Mouse (Mus musculus): ENCODE results near the gene P2ry13.
A peak's percentile ranks its signal among the peaks of the same experiment; 100 is the strongest.

Gene P2ry13

GRCm38 (mm10) chr3:59210727-59211126 lies at the start of gene P2ry13:
Gene P2ry13, minus strand, starts transcription at chr3:59210882.
- DNase-seq (ENCODE audit: low spot score), result no peak

- DNase-seq (ENCODE audit: low spot score), result no peak
Measured at GRCm38 (mm10) chr3:59257740-59258664, 47.3 kb upstream of the P2ry13 start.

DNA sequence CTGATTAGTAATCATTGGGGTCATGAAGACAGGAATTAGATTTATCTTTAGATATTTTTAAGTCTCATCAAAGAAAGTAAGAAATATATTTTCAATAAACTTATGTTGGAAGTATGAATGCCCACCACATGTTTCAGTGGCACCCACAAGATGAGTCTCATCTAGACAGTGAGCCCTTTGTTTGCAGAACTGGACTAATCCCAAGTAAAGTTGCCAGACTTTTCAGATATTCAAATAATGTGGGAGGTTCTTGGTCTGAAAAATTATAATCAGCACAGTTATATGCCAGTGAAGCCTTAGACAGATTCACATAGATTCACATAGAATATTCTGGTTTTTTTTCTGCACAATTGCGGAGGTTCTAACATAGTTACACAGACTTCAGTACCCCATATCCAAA lies 39.8 kb upstream of the P2ry13 start:
- DNase-seq (ENCODE audit: low spot score), result no peak

- DNase-seq (ENCODE audit: low spot score), result no peak
Measured at GRCm38 (mm10) chr3:59248031-59248430, 37.3 kb upstream of the P2ry13 start.

- no peak for DNase-seq (ENCODE audit: low spot score)
Measured at GRCm38 (mm10) chr3:59243384-59243783, 32.7 kb upstream of the P2ry13 start.

- no peak for DNase-seq (ENCODE audit: low spot score)
Measured at GRCm38 (mm10) chr3:59234878-59235277, 24.2 kb upstream of the P2ry13 start.

DNA sequence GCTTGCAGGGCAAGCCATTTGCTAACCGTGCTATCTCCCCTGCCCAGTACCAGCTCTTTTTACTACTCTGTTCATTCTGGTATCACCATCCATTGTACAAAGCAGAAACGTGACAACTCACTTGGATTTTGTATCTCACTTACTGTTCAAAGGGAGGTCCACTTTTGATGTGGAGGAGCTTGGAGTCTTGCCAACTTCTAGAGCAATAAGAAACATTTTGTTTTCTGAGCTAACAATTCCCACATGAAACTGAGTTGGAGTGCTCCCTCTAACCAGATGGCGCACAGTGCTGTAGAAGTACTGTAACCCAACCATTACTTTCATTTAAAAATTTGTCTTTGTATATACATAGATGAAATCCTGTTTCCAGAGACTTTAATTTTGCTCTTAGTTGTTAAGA lies 20.2 kb upstream of the P2ry13 start:
- no peak for DNase-seq (ENCODE audit: low spot score)

DNA sequence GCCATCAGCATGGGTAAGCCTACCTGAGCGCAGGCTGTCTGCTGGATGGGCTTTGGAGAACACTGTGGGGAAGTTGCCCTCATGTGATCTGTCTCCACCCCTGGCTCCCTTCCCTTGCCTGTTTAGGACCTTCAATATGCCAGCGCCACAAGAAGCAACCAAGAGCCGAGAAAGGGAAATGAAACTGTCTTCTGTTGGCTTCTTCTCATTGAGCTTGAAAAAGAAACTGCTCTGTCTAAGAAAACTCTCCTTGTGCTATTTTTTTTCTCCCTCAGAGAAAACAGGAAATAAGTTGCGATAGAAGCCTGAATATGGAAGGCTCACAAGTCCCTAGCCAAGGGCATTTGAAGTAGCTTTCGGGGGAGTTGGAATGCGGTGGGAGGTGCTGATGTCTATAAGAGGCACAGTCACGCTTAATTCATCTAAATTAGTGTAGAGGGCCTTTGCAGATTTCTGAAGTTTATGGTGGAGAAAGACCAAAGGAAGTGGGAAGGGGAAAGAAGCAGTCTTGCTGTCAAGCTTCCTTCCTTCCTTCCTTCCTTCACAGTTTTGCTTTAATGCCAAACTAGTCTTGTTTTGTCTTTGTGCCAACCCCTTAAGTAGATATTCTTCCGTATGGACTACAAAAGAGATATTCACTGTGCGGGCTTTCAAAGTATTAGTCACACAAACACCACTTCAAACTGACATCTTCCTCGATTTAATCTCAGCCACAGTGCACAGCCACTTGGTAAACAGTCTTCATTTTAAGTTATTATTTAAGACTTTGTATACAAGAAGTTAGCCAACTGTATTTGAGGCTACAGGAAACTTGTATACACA lies 18.3 kb upstream of the P2ry13 start:
- DNase-seq (ENCODE audit: low spot score), result no peak

- DNase-seq (ENCODE audit: low spot score), result no peak
Measured at GRCm38 (mm10) chr3:59227696-59228095, 17.0 kb upstream of the P2ry13 start.

DNA sequence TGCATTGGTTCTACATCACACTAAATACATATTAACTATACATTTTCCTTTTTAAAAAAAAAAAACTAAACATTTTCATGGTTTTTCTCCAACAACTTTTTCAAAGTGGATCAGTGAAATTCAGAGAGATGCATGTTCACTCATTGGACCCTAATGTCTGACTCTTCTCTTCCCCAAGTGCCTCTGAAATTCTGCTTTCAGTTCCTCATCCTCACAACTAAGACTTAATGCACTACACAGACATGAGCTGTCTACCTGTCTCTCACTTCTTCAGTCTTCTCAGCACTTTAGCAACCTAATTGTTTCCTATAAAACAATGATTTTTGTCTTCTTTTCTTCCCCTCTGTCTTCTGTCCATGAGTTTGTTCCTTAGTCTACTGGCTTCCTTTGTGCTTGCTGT lies 14.7 kb upstream of the P2ry13 start:
- DNase-seq (ENCODE audit: low spot score), result no peak

DNA sequence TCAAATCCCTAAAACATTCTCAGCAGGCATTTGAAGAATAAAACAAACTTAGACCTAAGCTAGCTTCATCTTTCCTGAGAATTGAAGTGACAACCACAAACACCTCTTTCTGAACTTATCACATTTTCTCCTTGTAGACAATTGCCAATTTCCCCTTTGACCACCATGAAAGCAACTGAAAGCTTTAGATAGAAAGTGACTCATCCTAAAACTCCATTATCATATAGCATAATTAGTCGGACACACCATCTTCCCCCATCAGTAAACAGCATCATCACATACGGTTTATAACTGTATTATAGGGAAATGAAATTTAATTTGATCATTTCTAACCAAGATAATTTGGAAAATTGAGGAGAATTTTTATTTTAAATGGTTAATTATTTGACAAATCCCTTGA lies 11.6 kb upstream of the P2ry13 start:
- DNase-seq (ENCODE audit: low spot score), result no peak

- no peak for DNase-seq (ENCODE audit: low spot score)
Measured at GRCm38 (mm10) chr3:59219326-59219725, 8.6 kb upstream of the P2ry13 start.

DNA sequence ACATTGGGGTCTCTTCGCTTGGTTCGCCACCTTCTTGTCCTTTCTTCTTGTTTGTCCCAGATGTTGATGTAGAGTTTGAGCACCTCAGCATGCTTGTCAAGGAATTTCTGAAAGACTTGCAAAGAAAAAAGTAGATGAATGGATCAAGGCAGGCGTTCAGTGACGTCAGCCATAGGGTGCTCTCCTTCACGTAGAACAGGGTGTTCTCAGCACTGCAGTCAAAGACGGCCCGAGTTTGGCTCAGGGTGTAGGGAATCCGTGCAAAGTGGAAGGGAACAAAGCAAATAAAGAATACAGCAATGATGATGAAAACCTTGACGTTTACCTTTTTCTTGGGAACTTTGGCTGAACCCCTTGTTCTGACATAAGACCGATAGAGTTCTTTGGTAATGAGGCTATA lies 6.5 kb upstream of the P2ry13 start:
- DNase-seq (ENCODE audit: low spot score), result no peak

GRCm38 (mm10) chr3:59212404-59212803 lies 1.7 kb upstream of the P2ry13 start:
- DNase-seq (ENCODE audit: low spot score), result no peak

DNA sequence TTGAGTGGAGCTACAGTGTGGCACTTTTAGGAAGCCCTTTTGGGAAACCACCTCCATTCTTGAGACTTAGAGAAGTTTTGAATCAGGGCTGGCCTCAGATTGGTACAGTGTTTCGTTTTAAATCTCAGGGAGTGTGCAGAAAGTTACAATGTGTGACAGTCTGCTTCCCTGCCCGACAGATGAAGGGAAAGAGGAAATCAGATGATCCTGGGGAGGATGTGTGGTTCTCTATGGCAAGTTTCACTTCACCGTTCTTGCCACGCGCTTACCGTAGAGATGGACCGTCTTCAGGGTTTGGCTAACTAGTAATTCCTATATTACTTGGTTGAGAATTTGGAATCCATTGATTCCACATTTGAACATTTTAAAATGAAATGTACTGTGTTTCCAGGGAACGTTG lies 1.1 kb upstream of the P2ry13 start:
- no peak for DNase-seq (ENCODE audit: low spot score)

GRCm38 (mm10) chr3:59210089-59210488 lies 593 bp downstream of the P2ry13 start:
- no peak for DNase-seq (ENCODE audit: low spot score)

- DNase-seq (ENCODE audit: low spot score), result peak; percentile 62
Measured at GRCm38 (mm10) chr3:59208650-59209548, 1.8 kb downstream of the P2ry13 start.

DNA sequence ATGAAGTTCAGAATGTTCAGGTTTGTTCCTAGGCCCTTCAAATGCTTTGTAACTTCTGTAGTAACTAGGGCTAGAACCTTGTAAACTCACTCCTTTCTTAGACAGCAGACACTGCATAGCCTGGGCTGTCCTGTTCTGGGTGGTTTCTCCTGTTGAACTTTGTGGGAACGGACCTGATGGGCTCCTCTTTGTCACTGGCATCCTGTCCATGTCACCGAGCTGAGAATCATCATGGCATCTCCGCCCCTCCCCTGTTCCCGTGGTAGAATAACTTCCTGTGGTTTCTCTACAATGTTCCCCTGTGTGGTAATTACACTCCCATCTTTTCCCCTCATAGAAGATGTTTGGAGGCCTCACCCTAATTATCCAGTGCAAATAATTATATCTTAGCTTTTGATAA lies 4.7 kb downstream of the P2ry13 start:
- DNase-seq (ENCODE audit: low spot score), result no peak

GRCm38 (mm10) chr3:59204719-59205503 lies 5.8 kb downstream of the P2ry13 start:
- DNase-seq (ENCODE audit: low spot score), result no peak

GRCm38 (mm10) chr3:59203802-59204520 lies 6.7 kb downstream of the P2ry13 start:
- DNase-seq (ENCODE audit: low spot score), result no peak

Data from c-Kit-positive CD71-positive TER-119-positive erythroid progenitor cells, embryonic 14.5 days (primary cell).